Mouse (Mus musculus) midbrain, embryonic 14.5 days (tissue): Measurements from ENCODE around the gene Rho. TPM values are rescaled to one million over a fixed set of nuclear protein-coding genes. Genes with fewer than 3 reads are reported as not detected.

Experiments used
- ATAC-seq: fragments of 200-750 bp; cut with Nextera tagmentation; 2 replicates; pipeline ENCODE4 v1.8.0; 2017; ENCODE audit warnings: moderate number of reproducible peaks, moderate library complexity; ENCODE audit not compliant: low FRiP score, low TSS enrichment
- DNase-seq: peaks from one replicate; pipeline ENCODE4 v3.0.0-alpha.2; 2015
- H3K27ac ChIP-seq: fragments of 300-500 bp; sonication (generic); replicated peaks from 2 replicates; pipeline ENCODE4 v1.5.1; 2014; ENCODE audit warnings: mild to moderate bottlenecking, low read depth, low read length, moderate library complexity
- H3K27me3 ChIP-seq: fragments of 300-500 bp; sonication (generic); 2 replicates; pipeline ENCODE4 v1.6.1; 2014; ENCODE audit warnings: low read length, control low read depth, mixed read lengths; ENCODE audit not compliant: control insufficient read depth, insufficient read depth
- H3K36me3 ChIP-seq: fragments of 300-500 bp; sonication (generic); 2 replicates; pipeline ENCODE4 v1.6.1; 2014; ENCODE audit warnings: low read length, control low read depth; ENCODE audit not compliant: control insufficient read depth, insufficient read depth
- H3K4me1 ChIP-seq: fragments of 300-500 bp; sonication (generic); 2 replicates; pipeline ENCODE4 v1.6.1; 2014; ENCODE audit warnings: mild to moderate bottlenecking, antibody characterized with exemption, low read length, control low read depth; ENCODE audit not compliant: control insufficient read depth, insufficient read depth
- H3K4me2 ChIP-seq: fragments of 300-500 bp; sonication (generic); 2 replicates; pipeline ENCODE4 v1.6.1; 2014; ENCODE audit warnings: mild to moderate bottlenecking, low read length, moderate library complexity
- H3K4me3 ChIP-seq: fragments of 300-500 bp; sonication (generic); replicated peaks from 2 replicates; pipeline ENCODE4 v1.5.1; 2014; ENCODE audit warnings: low read depth, low read length
- H3K9ac ChIP-seq: fragments of 300-500 bp; sonication (generic); replicated peaks from 2 replicates; pipeline ENCODE4 v1.6.1; 2014; ENCODE audit warnings: mild to moderate bottlenecking, low read length, moderate library complexity
- H3K9me3 ChIP-seq: fragments of 300-500 bp; sonication (generic); 2 replicates; pipeline ENCODE4 v1.6.1; 2016; ENCODE audit warnings: low read length, control low read depth, mixed read lengths; ENCODE audit not compliant: control insufficient read depth
- WGBS: fragments of 180-500 bp; shearing (Covaris S2); extraction: QIAGEN DNeasy Blood & Tissue Kit; methylation state at CpG from one replicate; pipeline ENCODE4 v1.1.7; 2014; 5-methylcytosine and 5-hydroxymethylcytosine counted together
- polyA plus RNA-seq: library from polyadenylated mRNA; unstranded; fragments of >200 nt; fragmentation: Nextera tagmentation; extraction: Ambion mirVana; gene quantifications from 2 replicates; pipeline ENCODE4 v1.2.1, GENCODE M21; 2014

The Rho gene
- polyA plus RNA-seq, 1 experiment from 2014 or later: 0.07 TPM

DNA sequence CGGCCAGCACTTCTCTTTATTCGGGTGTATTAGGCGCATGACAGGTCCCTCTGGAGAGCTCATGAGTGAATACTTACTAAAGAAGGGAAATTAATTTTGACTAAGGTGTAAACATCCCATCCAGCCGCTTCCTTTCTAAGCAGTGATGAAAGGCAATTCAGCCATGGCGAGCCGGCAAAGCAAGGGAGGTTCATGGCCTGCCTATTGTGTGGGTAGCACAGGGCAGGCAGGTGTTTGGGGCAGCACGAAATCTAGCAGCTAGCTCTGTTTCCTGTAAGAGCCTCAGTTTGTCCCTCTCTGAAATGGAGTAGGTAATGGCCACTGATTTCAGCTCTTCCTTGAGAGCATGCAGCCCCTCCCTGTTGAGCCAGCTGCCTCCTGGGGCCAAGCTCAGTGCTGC is 53.0 kb downstream of the Rho start:
- Histone ChIP-seq H3K4me1 (peaks cover 6% of the 10 kb centered on the region; the same call in 1 of the 2 replicates), H3K36me3 (no peaks in the 10 kb centered on the region), H3K9ac (no peak overlapping the region), H3K4me2 (no peak overlapping the region), H3K27me3 (no peaks in the 10 kb centered on the region), H3K9me3 (no peaks in the 10 kb centered on the region), H3K27ac (no peak overlapping the region), H3K4me3 (no peak overlapping the region)
- DNase-seq: no peak
- ATAC-seq: no peak
- WGBS: 66% methylated on average over 7 of the region's 7 CpGs

DNA sequence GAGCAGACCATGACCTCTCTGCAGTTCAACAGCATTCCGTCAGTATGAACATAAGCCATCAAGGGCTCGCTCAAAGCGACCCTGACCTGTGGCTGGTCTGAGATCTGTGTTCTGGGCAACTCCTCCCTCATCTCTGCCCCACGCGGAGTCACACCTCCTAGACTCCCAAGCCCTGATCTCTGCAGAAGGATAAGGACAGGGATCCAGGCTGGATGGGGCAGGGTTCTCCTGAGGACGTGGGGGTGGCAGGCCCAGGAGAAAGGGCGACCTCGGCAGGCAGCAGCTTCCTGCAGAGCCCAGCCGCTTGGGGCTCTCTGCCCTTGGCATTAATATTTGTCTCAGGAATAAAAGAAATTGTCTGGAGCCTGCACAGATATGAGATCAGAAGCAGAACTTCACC is 54.1 kb downstream of the Rho start:
- no peak overlapping the region for H3K4me2 ChIP-seq
- 73% methylated on average over 9 of the region's 9 CpGs for WGBS
- peaks cover 6% of the 10 kb centered on the region; the same call in 1 of the 2 replicates for H3K4me1 ChIP-seq
- no peak overlapping the region for H3K4me3 ChIP-seq
- no peak for DNase-seq
- no peak for ATAC-seq
- H3K27ac ChIP-seq: no peak overlapping the region
- H3K9me3 ChIP-seq: no peaks in the 10 kb centered on the region
- H3K27me3 ChIP-seq: peaks cover 3% of the 10 kb centered on the region; the same call in 1 of the 2 replicates
- no peaks in the 10 kb centered on the region for H3K36me3 ChIP-seq
- no peak overlapping the region for H3K9ac ChIP-seq

DNA sequence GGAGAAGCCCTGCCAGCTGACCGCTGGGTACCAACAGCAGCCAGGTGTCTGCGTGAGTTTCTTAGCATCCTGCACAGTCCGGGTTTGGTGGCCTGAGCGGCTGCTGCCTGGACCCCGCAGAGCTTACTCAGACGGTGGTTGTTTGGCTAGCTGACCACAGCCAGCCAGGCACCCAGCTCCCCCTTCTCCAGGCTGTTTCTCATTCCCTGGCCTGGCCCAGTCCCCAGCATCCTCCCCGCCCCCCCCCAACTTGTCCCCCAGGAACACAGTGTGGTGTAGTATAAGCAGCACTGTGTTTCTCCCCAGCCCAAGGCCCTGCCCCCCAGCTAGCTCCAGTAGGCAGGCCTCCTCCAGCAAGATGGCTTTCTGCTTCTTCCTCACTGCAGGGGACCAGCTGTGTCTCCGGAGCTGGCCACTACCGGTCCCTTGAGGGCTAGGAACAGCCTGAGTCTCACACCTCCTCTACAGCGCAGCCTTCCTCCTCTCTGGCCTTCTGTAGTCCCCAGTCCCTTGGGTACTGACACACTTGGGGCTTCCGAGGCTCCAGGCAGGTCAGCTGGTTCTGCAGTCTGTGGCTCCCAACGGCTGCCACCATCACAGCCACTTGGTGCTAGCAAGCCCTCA is 55.0 kb downstream of the Rho start:
- ATAC-seq: no peak
- Histone ChIP-seq H3K36me3 (no peaks in the 10 kb centered on the region), H3K9me3 (no peaks in the 10 kb centered on the region), H3K4me2 (no peak overlapping the region), H3K9ac (no peak overlapping the region), H3K4me1 (peaks cover 9% of the 10 kb centered on the region), H3K27ac (no peak overlapping the region), H3K4me3 (no peak overlapping the region), H3K27me3 (peaks cover 6% of the 10 kb centered on the region; the same call in 1 of the 2 replicates)
- 53% methylated on average over 12 of the region's 12 CpGs for WGBS
- DNase-seq: no peak

DNA sequence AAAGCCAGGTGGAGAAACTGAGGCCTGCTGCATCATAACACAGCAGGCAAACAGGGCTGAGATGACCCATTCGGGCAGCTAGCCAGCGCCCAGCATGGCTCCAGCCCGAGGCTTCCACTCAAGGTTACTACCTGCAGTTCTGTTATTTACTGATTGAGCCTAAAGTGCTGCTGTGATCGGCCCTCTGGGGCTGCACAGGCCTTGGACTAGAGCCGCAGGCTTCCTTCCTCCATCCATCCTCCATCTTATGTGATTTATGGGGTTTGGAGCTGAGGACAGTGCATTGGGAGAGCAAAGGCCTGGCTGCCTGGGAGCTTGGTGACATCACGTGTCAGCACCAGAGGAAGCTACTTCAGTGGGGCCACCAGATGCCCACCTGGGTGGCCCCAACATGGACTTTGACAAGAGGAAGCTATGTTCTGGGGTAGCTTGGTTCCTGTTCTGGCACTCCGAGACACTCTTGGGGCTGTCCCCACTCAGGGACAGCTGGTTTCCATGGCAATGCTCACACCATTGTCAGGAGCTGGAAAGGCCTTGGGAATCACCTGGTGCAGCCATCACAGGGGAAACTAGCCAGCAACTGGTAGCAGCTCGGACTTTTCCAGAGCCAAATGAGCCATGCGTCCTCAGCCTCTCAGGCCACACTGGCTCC is 55.7 kb downstream of the Rho start:
- H3K27me3 ChIP-seq: peaks cover 13% of the 10 kb centered on the region
- no peak overlapping the region for H3K4me3 ChIP-seq
- 60% methylated on average over 9 of the region's 9 CpGs for WGBS
- H3K4me1 ChIP-seq: peaks cover 10% of the 10 kb centered on the region
- H3K4me2 ChIP-seq: no peak overlapping the region
- ATAC-seq (no peak), DNase-seq (no peak)
- no peak overlapping the region for H3K9ac ChIP-seq
- H3K9me3 ChIP-seq: no peaks in the 10 kb centered on the region
- H3K36me3 ChIP-seq: no peaks in the 10 kb centered on the region
- H3K27ac ChIP-seq: no peak overlapping the region

DNA sequence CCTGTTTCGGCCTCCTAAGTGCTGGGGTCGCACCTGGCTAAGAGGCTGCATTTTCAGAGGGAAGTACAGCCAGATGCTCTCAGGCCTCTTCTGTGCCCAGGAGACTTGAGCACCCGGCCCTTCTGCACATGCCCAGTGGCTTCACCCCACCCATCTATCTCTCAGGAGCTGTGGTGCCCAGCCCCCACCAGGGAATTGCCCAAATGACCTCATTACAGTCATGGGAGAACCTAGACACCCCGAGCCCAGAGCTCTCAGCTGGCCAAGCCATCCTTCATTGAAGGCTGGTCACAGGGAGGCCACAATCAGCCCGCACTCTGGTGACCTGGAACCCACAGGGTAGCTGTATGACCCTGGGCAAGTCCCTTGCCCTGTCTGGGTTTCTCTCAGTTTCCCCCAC is 57.5 kb downstream of the Rho start:
- ATAC-seq (no peak), DNase-seq (no peak)
- Histone ChIP-seq H3K27me3 (peaks cover 31% of the 10 kb centered on the region), H3K4me2 (no peak overlapping the region), H3K4me1 (peaks cover 18% of the 10 kb centered on the region), H3K9me3 (no peaks in the 10 kb centered on the region), H3K9ac (no peak overlapping the region), H3K4me3 (no peak overlapping the region), H3K36me3 (no peaks in the 10 kb centered on the region), H3K27ac (no peak overlapping the region)
- 75% methylated on average over 5 of the region's 5 CpGs for WGBS

DNA sequence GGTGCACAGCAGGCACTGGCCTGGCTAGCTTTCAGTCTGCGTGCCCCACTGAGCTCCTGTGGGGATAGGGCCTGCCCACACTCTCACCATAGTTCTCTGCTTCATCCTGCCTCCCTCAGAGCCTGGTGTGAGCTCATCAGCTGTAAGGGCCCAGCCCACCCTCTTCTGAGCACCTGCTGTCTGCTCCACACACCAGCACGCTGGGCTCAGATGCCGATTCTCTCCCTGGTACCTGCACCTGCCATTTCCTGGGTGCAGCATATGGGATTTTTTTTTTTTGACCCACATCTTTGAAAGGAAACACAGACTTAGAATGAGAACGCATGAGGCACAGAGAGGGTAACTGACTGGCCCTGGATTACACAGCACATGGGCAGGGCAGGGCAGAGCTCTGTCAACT is 58.1 kb downstream of the Rho start:
- Histone ChIP-seq H3K27ac (no peak overlapping the region), H3K9ac (no peak overlapping the region), H3K4me3 (no peak overlapping the region), H3K4me2 (no peak overlapping the region), H3K36me3 (no peaks in the 10 kb centered on the region), H3K4me1 (peaks cover 23% of the 10 kb centered on the region), H3K9me3 (no peaks in the 10 kb centered on the region), H3K27me3 (peaks cover 36% of the 10 kb centered on the region)
- WGBS: 64% methylated on average over 4 of the region's 4 CpGs
- DNase-seq (no peak), ATAC-seq (no peak)

Other genes with a start within 250 kb of the Rho start
- gene Tmem40, start 169.3 kb upstream of the Rho start, polyA plus RNA-seq: 0.66 and 1.4 TPM in 2 replicates
- 9.0 and 12.6 TPM in 2 replicates for gene Cand2, start 157.2 kb upstream of the Rho start, polyA plus RNA-seq
- 1,221 and 1,292 TPM in 2 replicates for gene Rpl32, start 123.0 kb upstream of the Rho start, polyA plus RNA-seq
- 2.5 and 3.2 TPM in 2 replicates for gene Efcab12, start 93.3 kb upstream of the Rho start, polyA plus RNA-seq
- 5.3 and 10.2 TPM in 2 replicates for gene Mbd4, start 78.4 kb upstream of the Rho start, polyA plus RNA-seq
- 19.1 and 28.1 TPM in 2 replicates for gene Ift122, start 78.3 kb upstream of the Rho start, polyA plus RNA-seq
- gene H1foo, start 13.2 kb downstream of the Rho start, polyA plus RNA-seq: not detected in 2 replicates
- 3.9 and 9.0 TPM in 2 replicates for gene Plxnd1, start 63.3 kb downstream of the Rho start, polyA plus RNA-seq